Mouse (Mus musculus) hindbrain, embryonic 15.5 days (tissue): ENCODE measurements at regions not wholly inside any gene's neighbourhood (a gene's known extent, or its start where the extent isn't known, plus 50 kb on each side); places are given as distances from the start of the nearest gene placed in this dataset.
A peak's percentile ranks its signal among the peaks of the same experiment; 100 is the strongest.

Source experiments
- ATAC-seq: fragments of 200-750 bp; cut with Nextera tagmentation; 2 replicates; pipeline ENCODE4 v1.8.0; 2017; ENCODE audit warnings: low read depth, moderate number of reproducible peaks, moderate TSS enrichment; ENCODE audit not compliant: low FRiP score
- H3K27ac ChIP-seq: fragments of 300-500 bp; sonication (generic); replicated peaks from 2 replicates; pipeline ENCODE4 v1.5.1; 2015; ENCODE audit warnings: mild to moderate bottlenecking, inconsistent platforms
- H3K27me3 ChIP-seq: fragments of 300-500 bp; sonication (generic); 2 replicates; pipeline ENCODE4 v1.6.1; 2015; ENCODE audit warnings: control low read depth, inconsistent platforms
- H3K36me3 ChIP-seq: fragments of 300-500 bp; sonication (generic); 2 replicates; pipeline ENCODE4 v1.6.1; 2015; ENCODE audit warnings: control low read depth, inconsistent platforms
- H3K4me1 ChIP-seq: fragments of 300-500 bp; sonication (generic); replicated peaks from 2 replicates; pipeline ENCODE4 v1.6.1; 2015; ENCODE audit warnings: control low read depth, inconsistent platforms
- H3K4me2 ChIP-seq: fragments of 300-500 bp; sonication (generic); 2 replicates; pipeline ENCODE4 v1.6.1; 2015; ENCODE audit warnings: moderate library complexity, mild to moderate bottlenecking, inconsistent platforms
- H3K4me3 ChIP-seq: fragments of 300-500 bp; sonication (generic); 2 replicates; pipeline ENCODE4 v1.5.1; 2015; ENCODE audit warnings: mild to moderate bottlenecking, inconsistent platforms
- H3K9ac ChIP-seq: fragments of 300-500 bp; sonication (generic); 2 replicates; pipeline ENCODE4 v1.6.1; 2015; ENCODE audit warnings: inconsistent platforms
- H3K9me3 ChIP-seq: fragments of 300-500 bp; sonication (generic); 2 replicates; pipeline ENCODE4 v1.6.1; 2016; ENCODE audit warnings: control low read depth, inconsistent platforms
- WGBS: fragments of 180-500 bp; shearing (Covaris S2); methylation state at CpG from one replicate; pipeline ENCODE4 v1.1.7; 2015; 5-methylcytosine and 5-hydroxymethylcytosine counted together

DNA sequence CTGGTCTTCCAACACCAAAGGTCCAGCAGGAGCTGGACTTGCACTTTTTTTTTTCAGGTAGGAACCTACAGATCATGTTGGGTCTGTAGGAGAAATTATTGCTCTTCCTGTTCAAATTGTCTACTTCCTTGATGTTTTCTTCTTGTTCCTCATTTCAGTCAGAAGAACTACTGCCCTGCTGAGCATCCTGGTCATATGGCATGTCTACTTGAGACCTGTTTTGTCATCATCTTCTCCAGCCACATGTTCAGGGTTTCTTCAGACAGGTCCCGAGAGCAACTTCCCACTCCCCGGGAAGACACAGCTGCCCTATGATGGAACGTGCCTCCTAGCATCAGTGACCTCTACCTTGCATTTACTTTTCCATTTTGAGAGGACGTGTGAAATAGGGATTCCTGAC is 132.6 kb upstream of the Klf4 start:
- H3K4me3 ChIP-seq, result no peak overlapping the region
- no peak for ATAC-seq
- H3K36me3 ChIP-seq, result no peaks in the 10 kb centered on the region
- no peaks in the 10 kb centered on the region for H3K9me3 ChIP-seq
- H3K4me2 ChIP-seq, result no peak overlapping the region
- 87% methylated on average over 4 of the region's 4 CpGs for WGBS
- no peak overlapping the region for H3K9ac ChIP-seq
- H3K27me3 ChIP-seq, result no peaks in the 10 kb centered on the region
- H3K27ac ChIP-seq, result no peak overlapping the region
- no peaks in the 10 kb centered on the region for H3K4me1 ChIP-seq

DNA sequence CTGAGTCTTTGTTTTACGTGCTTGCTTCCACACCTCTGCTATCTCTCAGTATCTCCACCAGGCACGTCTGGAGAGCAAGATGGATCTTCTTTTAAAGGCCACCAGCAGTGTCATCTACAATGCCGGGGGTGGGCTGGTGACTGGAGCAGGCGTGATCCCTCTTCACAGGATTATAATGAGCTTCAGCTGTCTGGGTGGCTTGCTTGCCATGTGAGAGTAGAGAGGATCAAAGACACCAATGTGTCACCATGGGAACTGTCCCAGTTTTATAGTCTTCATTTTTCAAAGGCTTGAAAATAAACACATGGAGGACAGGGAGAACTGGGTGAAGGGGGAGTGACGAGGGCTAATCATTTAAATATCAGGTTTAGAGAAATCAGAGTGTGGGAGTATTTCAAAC is 131.6 kb upstream of the Klf4 start:
- H3K4me3 ChIP-seq, result no peak overlapping the region
- H3K27me3 ChIP-seq, result no peaks in the 10 kb centered on the region
- no peak overlapping the region for H3K9ac ChIP-seq
- H3K27ac ChIP-seq, result no peak overlapping the region
- no peak overlapping the region for H3K4me2 ChIP-seq
- no peaks in the 10 kb centered on the region for H3K9me3 ChIP-seq
- no peaks in the 10 kb centered on the region for H3K4me1 ChIP-seq
- H3K36me3 ChIP-seq, result no peaks in the 10 kb centered on the region
- 31% methylated on average over 5 of the region's 5 CpGs for WGBS
- ATAC-seq, result no peak

DNA sequence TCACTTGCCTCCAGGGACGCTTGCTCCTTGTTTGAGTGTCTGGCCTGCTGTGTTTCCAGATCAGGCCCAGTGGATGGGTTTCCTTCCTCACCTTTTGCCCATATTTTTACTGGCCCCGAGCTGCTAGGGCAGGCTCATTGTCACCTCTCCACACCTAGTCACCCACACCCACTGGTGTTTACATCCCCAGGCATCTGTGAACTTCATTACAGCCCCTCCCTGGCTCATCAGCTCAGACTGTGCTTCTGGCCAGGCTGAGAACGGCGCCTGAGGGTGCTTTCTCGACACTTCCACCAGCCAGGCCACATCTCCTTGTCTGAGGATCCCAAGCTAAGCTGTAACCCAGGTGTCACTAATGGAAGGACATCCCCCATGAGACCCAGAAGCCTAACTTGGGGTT is 129.8 kb upstream of the Klf4 start:
- H3K36me3 ChIP-seq, result no peaks in the 10 kb centered on the region
- no peak overlapping the region for H3K4me3 ChIP-seq
- H3K9ac ChIP-seq, result no peak overlapping the region
- 75% methylated on average over 5 of the region's 5 CpGs for WGBS
- H3K27me3 ChIP-seq, result no peaks in the 10 kb centered on the region
- no peak overlapping the region for H3K4me2 ChIP-seq
- no peak overlapping the region for H3K27ac ChIP-seq
- ATAC-seq, result no peak
- H3K9me3 ChIP-seq, result no peaks in the 10 kb centered on the region
- no peaks in the 10 kb centered on the region for H3K4me1 ChIP-seq

GRCm38 (mm10) chr4:55658904-55659303 is 126.6 kb upstream of the Klf4 start:
- ATAC-seq, result no peak
- H3K4me2 ChIP-seq, result no peak overlapping the region
- H3K9ac ChIP-seq, result no peak overlapping the region
- no peaks in the 10 kb centered on the region for H3K4me1 ChIP-seq
- no peaks in the 10 kb centered on the region for H3K27me3 ChIP-seq
- H3K4me3 ChIP-seq, result no peak overlapping the region
- no peak overlapping the region for H3K27ac ChIP-seq
- no peaks in the 10 kb centered on the region for H3K36me3 ChIP-seq
- no peaks in the 10 kb centered on the region for H3K9me3 ChIP-seq
- 94% methylated on average over 6 of the region's 6 CpGs for WGBS

DNA sequence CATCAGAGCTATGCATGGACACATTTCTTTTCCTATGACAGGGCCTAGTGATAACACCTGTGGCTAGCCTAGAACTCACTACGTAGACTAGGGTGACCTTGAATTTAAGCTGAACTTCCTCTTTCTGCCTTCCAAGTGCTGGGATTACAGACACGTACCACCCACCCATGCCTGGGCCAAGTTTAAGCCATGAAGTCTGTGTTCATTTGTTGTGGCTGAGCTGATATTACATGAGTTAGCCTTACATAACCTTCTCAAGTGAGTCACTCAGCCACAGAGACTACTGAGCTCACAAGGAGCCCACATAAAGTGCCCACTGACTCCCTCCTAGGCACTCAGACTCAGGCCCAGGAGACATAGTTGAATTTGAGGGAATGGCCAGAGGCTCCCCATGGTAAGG is 123.1 kb upstream of the Klf4 start:
- 91% methylated on average over 2 of the region's 2 CpGs for WGBS
- H3K9me3 ChIP-seq, result no peaks in the 10 kb centered on the region
- ATAC-seq, result no peak

GRCm38 (mm10) chr4:55652628-55653027 is 120.4 kb upstream of the Klf4 start:
- Histone ChIP-seq H3K27ac (no peak overlapping the region), H3K4me3 (no peak overlapping the region), H3K9me3 (no peaks in the 10 kb centered on the region), H3K9ac (no peak overlapping the region), H3K36me3 (no peaks in the 10 kb centered on the region), H3K27me3 (no peaks in the 10 kb centered on the region), H3K4me2 (no peak overlapping the region), H3K4me1 (peaks cover 21% of the 10 kb centered on the region)
- 76% methylated on average over 5 of the region's 5 CpGs for WGBS
- no peak for ATAC-seq

More for the DNA sequence above, 123.1 kb upstream of the Klf4 start:
- no peak overlapping the region for H3K27ac ChIP-seq
- no peak overlapping the region for H3K9ac ChIP-seq
- H3K4me2 ChIP-seq, result no peak overlapping the region
- peaks cover 15% of the 10 kb centered on the region for H3K4me1 ChIP-seq
- no peaks in the 10 kb centered on the region for H3K36me3 ChIP-seq
- H3K4me3 ChIP-seq, result no peak overlapping the region
- no peaks in the 10 kb centered on the region for H3K27me3 ChIP-seq

- no peaks in the 10 kb centered on the region for H3K27me3 ChIP-seq
- WGBS, result 12% methylated on average over 12 of the region's 12 CpGs
- H3K4me1 ChIP-seq, result peaks cover 21% of the 10 kb centered on the region
- peak overlapping the region; percentile 82 for H3K4me2 ChIP-seq
- no peaks in the 10 kb centered on the region for H3K9me3 ChIP-seq
- H3K27ac ChIP-seq, result peak overlapping the region; percentile 90
- no peak for ATAC-seq
- H3K4me3 ChIP-seq, result peak overlapping the region; percentile 61
- peak overlapping the region; percentile 78 for H3K9ac ChIP-seq
- H3K36me3 ChIP-seq, result no peaks in the 10 kb centered on the region
Measured at GRCm38 (mm10) chr4:55651811-55652410, 119.6 kb upstream of the Klf4 start.

DNA sequence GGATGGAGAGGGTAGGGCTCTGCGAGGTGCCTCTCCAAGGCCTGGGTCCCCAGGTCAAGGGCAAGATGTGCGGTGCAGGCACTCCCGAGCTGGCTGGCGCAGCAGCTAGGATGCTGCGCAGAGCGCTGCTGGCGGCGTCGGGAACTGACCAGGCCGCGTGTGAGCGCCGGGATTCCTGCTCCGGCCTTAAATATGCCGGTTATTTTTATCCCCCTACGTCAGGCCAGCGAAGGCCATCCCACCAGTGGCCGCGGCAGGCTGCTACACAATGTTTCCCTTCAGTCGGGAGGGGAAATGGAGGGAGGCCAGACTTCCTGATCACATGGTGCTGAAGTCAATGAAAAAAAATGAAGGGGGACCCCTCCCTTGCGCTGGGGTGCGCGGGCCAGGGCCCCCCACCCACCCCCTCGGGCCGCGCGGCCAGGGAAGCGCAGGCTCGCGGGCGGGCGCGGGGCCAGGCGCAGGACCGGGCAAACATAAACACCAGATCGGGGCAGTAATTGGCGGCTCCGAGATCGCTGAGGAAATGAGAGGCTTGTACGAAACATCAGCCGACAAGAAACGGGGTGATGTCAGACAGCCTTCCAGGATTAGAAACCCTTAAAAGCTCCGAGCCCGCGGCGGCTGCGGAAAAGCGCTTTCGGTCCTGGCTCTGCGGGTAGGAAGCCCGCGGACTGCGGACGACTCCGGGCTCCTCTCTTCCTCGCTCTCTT is 118.9 kb upstream of the Klf4 start:
- WGBS, result under 1% methylated on average over 55 of the region's 56 CpGs
- H3K27ac ChIP-seq, result peak overlapping the region; percentile 90
- peaks cover 21% of the 10 kb centered on the region for H3K4me1 ChIP-seq
- no peaks in the 10 kb centered on the region for H3K9me3 ChIP-seq
- ATAC-seq, result peak; percentile 90
- peak overlapping the region; percentile 78 for H3K9ac ChIP-seq
- H3K4me3 ChIP-seq, result peak overlapping the region; percentile 61
- H3K4me2 ChIP-seq, result peak overlapping the region; percentile 82
- no peaks in the 10 kb centered on the region for H3K36me3 ChIP-seq
- H3K27me3 ChIP-seq, result no peaks in the 10 kb centered on the region

- no peak overlapping the region for H3K9ac ChIP-seq
Measured at GRCm38 (mm10) chr4:55650186-55650585, 117.9 kb upstream of the Klf4 start.

GRCm38 (mm10) chr4:55648376-55648775 is 116.1 kb upstream of the Klf4 start:
- WGBS, result 50% methylated on average over 7 of the region's 7 CpGs
- no peak overlapping the region for H3K4me3 ChIP-seq
- H3K27ac ChIP-seq, result no peak overlapping the region
- H3K9me3 ChIP-seq, result no peaks in the 10 kb centered on the region
- no peaks in the 10 kb centered on the region for H3K36me3 ChIP-seq
- peaks cover 24% of the 10 kb centered on the region for H3K4me1 ChIP-seq
- H3K4me2 ChIP-seq, result no peak overlapping the region
- H3K9ac ChIP-seq, result no peak overlapping the region
- ATAC-seq, result no peak
- no peaks in the 10 kb centered on the region for H3K27me3 ChIP-seq

More at GRCm38 (mm10) chr4:55650186-55650585, 117.9 kb upstream of the Klf4 start:
- H3K4me3 ChIP-seq, result no peak overlapping the region
- 56% methylated on average over 7 of the region's 7 CpGs for WGBS
- peaks cover 24% of the 10 kb centered on the region for H3K4me1 ChIP-seq
- no peaks in the 10 kb centered on the region for H3K36me3 ChIP-seq
- peak overlapping the region; percentile 90; the same call in 1 of the 2 replicates for H3K27ac ChIP-seq
- 0 out of 2 replicates have a peak, but pooled peaks have one; percentile 10 for ATAC-seq
- H3K27me3 ChIP-seq, result no peaks in the 10 kb centered on the region
- H3K9me3 ChIP-seq, result no peaks in the 10 kb centered on the region
- peak overlapping the region; percentile 82; the same call in 1 of the 2 replicates for H3K4me2 ChIP-seq

- Histone ChIP-seq H3K4me2 (no peak overlapping the region), H3K4me1 (peaks cover 10% of the 10 kb centered on the region), H3K9me3 (no peaks in the 10 kb centered on the region), H3K4me3 (no peak overlapping the region), H3K27ac (no peak overlapping the region), H3K36me3 (no peaks in the 10 kb centered on the region), H3K27me3 (no peaks in the 10 kb centered on the region), H3K9ac (no peak overlapping the region)
- WGBS, result 71% methylated on average over 3 of the region's 3 CpGs
- no peak for ATAC-seq
Measured at GRCm38 (mm10) chr4:55645432-55645831, 113.2 kb upstream of the Klf4 start.

GRCm38 (mm10) chr4:55644895-55645294 is 112.6 kb upstream of the Klf4 start:
- Histone ChIP-seq H3K9ac (no peak overlapping the region), H3K4me2 (no peak overlapping the region), H3K4me1 (peaks cover 4% of the 10 kb centered on the region; the same call in 1 of the 2 replicates)

More at GRCm38 (mm10) chr4:55644895-55645294, 112.6 kb upstream of the Klf4 start:
- Histone ChIP-seq H3K9me3 (no peaks in the 10 kb centered on the region), H3K27me3 (no peaks in the 10 kb centered on the region), H3K27ac (no peak overlapping the region), H3K36me3 (no peaks in the 10 kb centered on the region), H3K4me3 (no peak overlapping the region)
- 69% methylated on average over 2 of the region's 2 CpGs for WGBS
- ATAC-seq, result no peak
